Mouse (Mus musculus) monocyte, adult 2 months (primary cell): Measurements from ENCODE around the gene Hnf1b.

Source experiments
- DNase-seq, 2 experiments: peaks; one replicate each; pipeline ENCODE4 v3.0.0; 2022; ENCODE audit warnings: low spot score in 2 of 2, low read depth in 1 of 2

Hnf1b gene

DNA sequence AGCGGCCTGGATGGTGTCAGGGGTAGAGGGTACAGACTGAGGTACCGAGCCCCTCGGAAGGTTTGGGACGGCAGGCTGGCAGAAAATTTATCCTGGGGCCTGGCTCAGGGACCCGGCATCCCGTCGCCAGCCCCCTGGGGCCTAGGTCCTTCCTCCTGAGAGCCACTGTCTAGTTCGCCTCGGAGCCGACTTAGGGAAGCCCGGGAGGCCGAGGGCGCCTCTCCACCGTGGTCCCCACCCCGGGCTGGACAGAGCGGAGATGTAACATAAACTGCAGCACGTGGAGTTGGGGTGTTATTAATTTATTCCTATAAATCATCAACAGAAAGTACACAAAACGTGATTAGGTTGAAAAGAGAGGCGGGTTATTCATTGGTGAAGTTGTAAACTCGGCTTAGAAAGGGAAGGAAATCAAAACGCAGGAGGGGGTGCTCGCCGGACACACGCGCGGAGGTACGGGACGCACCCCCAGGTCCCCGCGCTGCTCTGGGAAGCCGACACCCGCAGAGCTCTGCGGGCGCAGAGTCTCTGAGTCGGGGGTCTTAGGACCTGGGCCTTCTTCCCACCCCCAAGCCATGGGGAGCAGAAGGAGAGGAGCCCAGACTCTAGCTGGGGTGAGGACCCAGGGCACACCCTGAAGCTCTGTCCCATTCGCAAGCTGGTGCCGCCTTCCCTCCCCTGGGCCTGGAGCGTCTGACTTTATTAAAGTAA, 2.8 kb downstream of the Hnf1b start:
- no peak for DNase-seq

GRCm38 (mm10) chr11:83853221-83853792, 3.4 kb downstream of the Hnf1b start:
- no peak for DNase-seq

GRCm38 (mm10) chr11:83854091-83854490, 4.2 kb downstream of the Hnf1b start:
- DNase-seq, result no peak

DNA sequence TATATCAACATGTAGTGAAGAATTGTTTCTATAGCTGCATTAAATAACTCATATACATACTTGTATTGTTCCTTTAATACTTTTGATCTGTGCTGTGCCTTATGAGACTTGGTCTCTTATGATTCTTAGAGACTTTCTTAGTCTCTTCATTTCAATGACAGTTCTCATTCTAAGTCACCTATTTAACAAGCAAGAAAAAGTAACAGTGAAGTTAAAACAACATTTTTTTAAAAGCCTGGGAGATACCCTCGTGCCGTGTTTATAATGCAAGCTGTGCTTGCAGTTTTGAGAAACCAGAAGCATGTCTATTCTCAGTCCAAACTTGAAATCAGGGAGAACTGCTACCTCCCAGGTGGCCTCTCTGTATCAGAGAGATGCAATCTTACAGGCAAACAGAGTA, 4.8 kb downstream of the Hnf1b start:
- DNase-seq, result no peak

GRCm38 (mm10) chr11:83857256-83857655, 7.4 kb downstream of the Hnf1b start:
- no peak for DNase-seq

DNA sequence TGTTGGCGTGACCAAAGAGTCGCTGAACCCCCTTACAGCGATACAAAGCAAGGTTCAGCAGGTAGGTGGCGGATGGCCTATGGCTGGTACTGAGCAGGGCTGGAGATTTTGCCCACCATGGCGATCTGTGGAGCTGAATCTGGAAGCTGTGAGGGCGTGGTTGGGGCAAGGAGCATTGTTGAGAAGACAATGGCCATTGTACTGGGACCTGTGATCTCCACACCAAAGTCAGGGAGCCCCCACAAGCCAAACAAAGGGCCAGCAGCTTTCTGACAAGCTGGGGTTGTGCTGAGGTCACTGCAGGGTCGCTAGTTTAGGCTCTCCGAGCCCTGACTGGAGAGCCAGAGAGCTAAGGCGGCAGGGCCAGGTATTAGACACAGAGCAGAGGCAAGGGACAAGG, 15.4 kb downstream of the Hnf1b start:
- no peak for DNase-seq

- DNase-seq, result no peak
Observed at GRCm38 (mm10) chr11:83867571-83867970, 17.7 kb downstream of the Hnf1b start.

DNA sequence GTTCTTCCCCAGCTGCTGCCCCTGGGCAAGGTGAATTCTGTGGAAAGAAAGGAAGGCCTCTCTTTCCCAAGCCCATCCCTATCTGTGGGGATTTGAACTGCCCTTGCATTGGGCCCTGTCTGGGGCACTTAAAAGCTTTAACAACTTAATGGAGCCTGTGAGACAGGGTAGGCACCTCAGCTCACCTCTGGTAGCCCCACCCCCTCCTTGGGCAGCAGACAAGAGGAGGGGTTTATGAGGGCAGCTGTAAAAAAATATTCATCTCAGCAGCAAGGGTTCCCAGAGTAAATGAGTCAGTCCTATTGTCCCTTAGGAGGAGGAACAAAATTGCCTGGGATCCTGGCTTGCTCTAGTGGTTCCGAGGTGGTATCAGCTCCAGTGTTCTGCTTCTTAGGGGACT, 19.3 kb downstream of the Hnf1b start:
- DNase-seq, result no peak

DNA sequence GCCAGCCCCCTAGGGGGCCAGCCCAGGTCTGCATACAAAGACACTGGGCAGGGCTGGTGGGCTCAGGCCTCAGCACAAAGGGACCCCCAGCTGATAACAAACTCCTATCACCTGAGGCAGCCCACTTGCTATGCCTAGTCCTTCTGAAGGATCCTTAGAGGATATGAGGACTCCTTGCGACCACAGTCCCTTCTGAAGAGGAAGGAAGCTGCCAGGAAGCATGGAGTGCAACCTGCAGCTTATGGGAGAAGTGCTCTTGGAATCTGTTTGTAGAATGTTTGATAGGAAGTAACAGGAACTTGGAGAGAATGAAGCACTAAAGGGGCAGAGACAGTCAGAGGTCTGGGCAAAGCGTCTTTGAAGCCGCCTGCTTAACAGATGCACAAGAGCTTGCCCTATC, 19.8 kb downstream of the Hnf1b start:
- DNase-seq, result no peak

DNA sequence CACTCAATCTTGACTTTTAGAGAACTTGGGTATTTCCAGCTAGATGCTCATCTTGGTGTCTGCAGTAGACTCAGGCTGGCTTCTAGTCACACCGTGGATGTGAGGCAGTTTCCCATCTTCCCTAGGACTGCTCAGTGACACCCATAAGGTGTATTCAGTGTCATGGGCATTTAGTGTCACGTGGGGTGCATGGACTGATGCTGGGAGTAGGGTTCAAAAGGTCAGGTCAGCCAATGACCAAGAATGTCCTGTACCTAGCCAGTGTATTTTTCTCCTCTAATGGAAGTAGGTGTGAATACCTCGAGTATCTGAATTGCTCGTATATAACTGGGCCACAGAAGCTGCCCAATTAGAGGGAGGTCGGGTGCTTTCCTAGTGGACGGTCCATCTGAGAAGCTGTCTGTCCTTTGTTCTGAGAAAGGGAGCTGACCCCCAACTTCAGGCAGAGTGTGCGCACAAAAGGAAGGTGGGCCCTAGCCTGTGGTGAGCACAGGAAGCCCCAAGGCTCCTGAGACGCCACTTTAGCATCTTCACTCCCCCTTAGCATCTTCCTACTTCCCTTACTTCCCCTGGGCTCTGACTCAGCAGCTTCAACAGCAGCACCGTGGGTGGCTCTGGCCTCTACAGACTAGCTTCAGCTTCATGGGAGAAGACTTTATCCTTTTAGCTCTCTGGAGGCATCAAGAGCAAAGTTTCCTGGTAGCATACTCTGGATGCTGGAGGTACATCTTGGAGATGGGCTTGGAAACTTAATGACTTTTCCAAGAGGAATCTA, 22.1 kb downstream of the Hnf1b start:
- DNase-seq, result no peak

DNA sequence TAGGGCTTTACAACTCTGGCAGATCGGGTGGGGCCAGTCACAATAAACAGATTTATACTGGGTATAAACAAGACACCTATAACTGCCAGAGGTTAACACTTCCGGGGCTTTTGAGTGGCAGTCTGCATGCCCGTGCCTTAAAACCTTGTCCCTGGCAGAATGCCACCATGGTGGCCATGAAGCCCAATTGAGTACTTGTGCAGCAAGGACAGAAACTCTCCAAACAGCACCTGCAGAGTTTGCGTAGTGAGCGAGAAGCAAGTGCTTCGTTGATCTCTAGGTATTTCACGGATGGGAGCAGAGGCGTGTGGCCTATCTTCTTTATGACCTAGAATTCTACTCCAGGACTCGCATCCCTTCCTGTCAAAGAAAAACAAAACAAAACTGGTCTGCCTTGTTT, 23.6 kb downstream of the Hnf1b start:
- no peak for DNase-seq

DNA sequence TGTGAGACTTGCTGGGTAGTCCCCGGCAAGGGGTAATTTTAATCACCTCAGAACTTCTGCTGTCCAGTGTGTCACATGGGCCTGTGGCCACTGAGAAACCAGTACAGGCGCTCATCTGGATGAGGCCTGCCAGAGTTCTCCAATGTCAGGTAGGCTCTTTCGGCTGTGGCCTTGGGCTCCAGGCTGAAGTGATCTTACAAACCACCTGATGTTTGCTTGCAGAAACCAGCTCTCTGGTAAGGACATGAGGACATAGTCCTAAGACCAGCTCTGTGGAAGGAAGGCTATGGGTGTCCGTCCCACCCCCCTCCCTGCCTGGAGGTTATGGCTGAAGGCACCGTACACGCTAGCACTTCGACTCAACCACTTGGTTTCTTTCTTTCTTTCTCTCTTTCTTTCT, 26.8 kb downstream of the Hnf1b start:
- DNase-seq, result no peak

DNA sequence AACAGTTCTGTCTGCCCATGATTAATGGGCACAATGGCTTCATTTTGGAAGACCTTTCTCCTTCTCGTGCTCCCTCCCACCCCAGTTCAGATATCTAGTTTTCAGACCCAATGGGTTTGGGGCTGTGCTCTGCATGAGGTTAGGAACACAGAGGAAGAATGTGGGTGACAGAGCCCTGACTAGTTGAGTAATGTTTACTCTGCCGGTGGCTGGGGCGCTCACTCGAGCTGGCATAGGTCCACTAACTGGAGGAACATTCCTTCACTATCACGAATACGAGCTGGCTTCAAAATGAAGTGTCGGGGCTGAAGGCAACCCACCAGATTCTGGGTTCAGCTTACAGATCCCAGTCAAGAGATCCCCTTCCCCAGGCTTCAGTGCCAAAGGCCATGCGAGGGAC, 27.9 kb downstream of the Hnf1b start:
- DNase-seq, result no peak

DNA sequence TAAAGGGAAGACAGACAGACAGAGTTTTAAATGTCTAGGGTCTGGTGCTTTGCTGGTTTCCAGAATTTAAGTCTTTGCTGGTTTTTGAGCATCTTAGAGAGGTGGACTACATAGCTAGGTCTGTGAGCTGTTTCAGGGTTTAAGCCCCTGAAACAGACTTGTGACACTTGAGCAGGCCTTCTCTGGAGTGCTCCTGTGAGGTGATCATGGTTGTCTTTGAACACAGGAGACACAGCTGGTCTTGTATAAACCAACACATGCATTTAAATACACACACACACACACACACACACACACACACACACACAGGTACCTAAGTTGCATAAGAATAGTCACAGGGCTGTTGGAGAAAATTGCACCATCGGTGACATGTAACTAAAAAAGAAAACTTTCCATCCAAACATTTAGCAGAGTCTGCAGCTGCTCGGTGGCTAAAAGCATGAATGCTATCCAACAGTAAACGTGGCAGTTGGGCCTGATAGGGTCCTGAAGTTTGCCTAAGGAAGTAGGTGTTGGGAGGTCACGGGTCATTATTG, 28.6 kb downstream of the Hnf1b start:
- DNase-seq, result no peak

- DNase-seq, result no peak
Observed at GRCm38 (mm10) chr11:83879130-83879529, 29.3 kb downstream of the Hnf1b start.

GRCm38 (mm10) chr11:83881438-83881837, 31.6 kb downstream of the Hnf1b start:
- DNase-seq, result no peak

DNA sequence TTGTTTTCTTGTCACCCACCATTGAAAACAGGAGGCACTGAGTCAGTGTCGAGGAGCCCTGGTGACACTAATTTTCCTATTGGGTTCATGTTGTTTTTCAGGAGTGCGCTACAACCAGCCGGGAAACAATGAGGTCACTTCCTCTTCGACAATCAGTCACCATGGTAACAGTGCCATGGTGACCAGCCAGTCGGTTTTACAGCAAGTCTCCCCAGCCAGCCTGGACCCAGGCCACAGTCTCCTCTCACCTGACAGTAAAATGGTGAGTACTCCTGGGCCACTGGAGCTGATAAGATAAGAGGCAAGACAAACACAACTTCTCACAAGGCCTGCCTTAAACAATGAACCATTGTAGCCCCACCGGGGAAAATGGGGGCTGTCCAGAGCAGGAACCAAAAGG, 32.7 kb downstream of the Hnf1b start:
- no peak for DNase-seq

DNA sequence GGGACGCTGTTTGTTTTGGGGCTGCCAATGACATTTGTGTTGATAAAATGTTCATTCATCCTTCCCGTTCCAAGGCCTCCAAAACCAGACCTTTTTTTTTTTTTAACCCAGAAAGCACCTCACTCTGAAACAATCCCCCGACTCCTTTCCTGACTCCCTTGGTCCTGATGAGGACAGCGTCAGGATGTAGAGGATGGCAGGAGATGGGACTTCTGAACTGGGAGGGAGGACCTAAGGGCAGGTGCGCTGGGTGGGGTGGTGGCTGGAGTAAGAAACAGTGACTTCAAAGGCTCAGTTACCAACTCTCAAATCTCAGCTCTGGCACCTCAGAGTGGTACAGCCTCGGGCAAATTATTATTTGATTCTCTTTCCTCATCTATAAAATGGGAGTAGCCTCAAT, 33.2 kb downstream of the Hnf1b start:
- no peak for DNase-seq

GRCm38 (mm10) chr11:83883812-83884211, 33.9 kb downstream of the Hnf1b start:
- DNase-seq, result no peak

- DNase-seq, result no peak
Observed at GRCm38 (mm10) chr11:83885175-83885574, 35.3 kb downstream of the Hnf1b start.

- DNase-seq, result no peak
Observed at GRCm38 (mm10) chr11:83886746-83887145, 36.9 kb downstream of the Hnf1b start.

GRCm38 (mm10) chr11:83891366-83891765, 41.5 kb downstream of the Hnf1b start:
- no peak for DNase-seq
